Mouse (Mus musculus) liver, adult 2 months (tissue): ENCODE results near the gene Ccdc62.

Source experiments
- CTCF ChIP-seq: fragments of 200-500 bp; IDR thresholded peaks from 2 replicates; pipeline ENCODE4 v1.5.1; 2011; ENCODE audit warnings: low read depth, low read length, control low read depth
- POLR2A ChIP-seq: fragments of 200-500 bp; IDR thresholded peaks from 2 replicates; pipeline ENCODE4 v1.6.1; 2011; ENCODE audit warnings: low read length, control low read depth; ENCODE audit not compliant: insufficient read depth; ENCODE audit errors: extremely low read depth

DNA sequence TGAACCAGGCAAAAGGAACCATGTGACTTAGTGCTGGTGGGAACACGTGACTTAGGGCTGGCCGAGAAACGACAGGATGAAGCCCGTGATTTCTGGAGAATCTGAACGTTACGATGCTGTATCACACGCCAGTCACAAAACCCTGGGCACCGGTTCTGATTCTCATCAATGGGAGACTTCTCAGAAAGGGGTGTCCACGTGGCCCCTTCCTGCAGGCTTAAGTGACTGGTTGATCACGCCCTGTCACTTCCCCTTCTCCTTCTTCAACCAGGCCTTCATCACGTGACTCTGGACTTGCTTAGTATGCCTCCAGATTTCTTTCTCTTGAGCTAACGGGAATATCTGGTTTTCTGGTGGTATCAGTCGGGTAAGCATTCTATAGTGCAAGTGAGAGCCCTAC is 33.1 kb upstream of the Ccdc62 start:
- TF ChIP-seq CTCF (no peak), POLR2A (no peak)
